Mouse (Mus musculus): ENCODE measurements at regions not wholly inside any gene's neighbourhood (a gene's known extent, or its start where the extent isn't known, plus 50 kb on each side); places are given as distances from the start of the nearest gene placed in this dataset.

DNA sequence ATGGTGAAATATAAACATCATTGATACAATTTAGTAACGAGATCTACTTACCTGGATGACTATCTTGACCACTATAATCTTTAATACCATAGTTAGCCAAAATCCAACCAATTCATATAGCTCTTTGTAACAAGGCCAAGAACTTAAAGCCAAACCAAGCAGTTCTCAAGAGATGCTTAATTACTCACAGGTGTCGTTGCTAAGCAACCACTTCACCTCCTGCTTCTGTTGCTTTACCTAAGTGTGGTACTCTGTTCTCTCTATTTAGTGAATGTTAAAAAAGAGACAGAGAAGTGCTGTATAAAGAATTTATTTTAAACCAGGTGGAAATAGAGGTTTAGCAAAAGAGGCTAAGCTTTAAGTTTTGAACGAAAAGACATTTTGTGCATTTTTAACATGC is 402.7 kb downstream of the Zfp804a start:
- TF ChIP-seq POLR2A (IDR thresholded peaks at IDR 0.05; ENCODE audit: borderline replicate concordance, extremely low read depth, insufficient read depth, insufficient read length, poor library complexity, severe bottlenecking) (no peak), CTCF (IDR thresholded peaks at IDR 0.05; ENCODE audit: borderline replicate concordance, extremely low read depth, insufficient read depth, insufficient read length) (no peak)

Measured in brain, embryonic 14.5 days (tissue).